In the genomic region with DNA sequence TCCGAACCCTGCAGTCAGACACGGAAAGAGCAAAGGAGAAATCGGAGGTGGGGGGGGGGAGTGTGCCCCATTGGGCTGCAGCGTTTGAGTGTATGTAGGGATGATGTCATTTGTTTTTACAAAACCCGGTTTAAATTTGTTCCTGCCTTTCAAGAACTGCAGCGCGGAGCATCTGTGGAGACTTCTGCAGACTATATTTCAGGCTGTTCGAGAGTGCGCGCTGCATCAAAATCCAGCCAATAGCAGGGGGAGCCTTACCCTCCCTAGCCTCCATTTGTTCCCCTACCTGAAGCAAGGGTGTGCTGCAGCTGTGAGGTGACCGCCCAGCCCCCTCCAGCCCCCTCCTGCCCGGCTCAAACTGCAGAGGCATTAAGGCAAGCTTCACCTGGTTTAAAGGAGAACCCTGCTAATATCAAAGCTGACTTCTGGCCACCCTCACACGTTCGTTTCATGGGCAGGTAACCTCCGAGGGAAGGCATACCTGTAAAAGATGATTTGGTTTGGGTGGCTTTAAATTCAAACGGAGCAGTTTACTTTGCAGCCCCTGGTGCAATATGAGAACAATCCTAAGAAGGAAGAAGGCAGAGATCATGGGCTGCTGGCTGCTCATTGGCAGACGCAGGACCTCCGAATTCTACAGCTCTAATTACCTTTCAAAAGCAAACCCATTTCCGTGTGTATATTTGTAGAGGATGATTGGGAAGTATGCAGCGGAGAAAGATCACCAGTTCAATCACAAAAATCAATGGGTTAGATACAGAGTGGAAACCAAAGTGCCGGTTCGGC, we compare ENCODE assay signal across 8 mouse cellular contexts.
DNase-seq lines count a peak whose midpoint lies in the region; ATAC-seq and TF ChIP-seq lines count a peak whose summit lies in the region.

No protein-coding gene starts in this region.

- H3K4me2 ChIP-seq in embryonic facial prominence, embryonic 11.5 days (ENCODE audit: low read depth, low read length) = peak overlapping the region; percentile 73
- peak overlapping the region; percentile 71 for H3K4me2 ChIP-seq in intestine, postnatal 0 days (replicated peaks; ENCODE audit: low read depth)
- H3K4me2 ChIP-seq in liver, embryonic 11.5 days = peak overlapping the region; percentile 62

- ATAC-seq in embryonic facial prominence, embryonic 11.5 days (replicated peaks; ENCODE audit: insufficient number of reproducible peaks, low FRiP score, low TSS enrichment, low read depth) = peak; percentile 92
- no peak for ATAC-seq in intestine, postnatal 0 days
- ATAC-seq in liver, embryonic 11.5 days (replicated peaks; ENCODE audit: low FRiP score) = 0 out of 2 replicates have a peak, but pooled peaks have one; percentile 34

- no peak overlapping the region; the same call in 1 of the 2 replicates for H3K27ac ChIP-seq in embryonic facial prominence, embryonic 11.5 days (replicated peaks; ENCODE audit: low read depth, low read length)
- no peak overlapping the region for H3K27ac ChIP-seq in intestine, postnatal 0 days (ENCODE audit: low read depth, low read length)
- H3K27ac ChIP-seq in liver, embryonic 11.5 days (ENCODE audit: low read depth, low read length) = no peak overlapping the region

- H3K36me3 ChIP-seq in embryonic facial prominence, embryonic 11.5 days (replicated peaks; ENCODE audit: control insufficient read depth, insufficient read depth, low read depth, low read length) = no peaks in the 10 kb centered on the region
- no peaks in the 10 kb centered on the region for H3K36me3 ChIP-seq in intestine, postnatal 0 days (ENCODE audit: control insufficient read depth, insufficient read depth)
- H3K36me3 ChIP-seq in liver, embryonic 11.5 days (ENCODE audit: control insufficient read depth, insufficient read depth, low read length) = no peaks in the 10 kb centered on the region

- WGBS in embryonic facial prominence, embryonic 11.5 days = 4% methylated on average over 22 of the region's 22 CpGs
- WGBS in intestine, postnatal 0 days = 5% methylated on average over 22 of the region's 22 CpGs
- 10% methylated on average over 22 of the region's 22 CpGs for WGBS in liver, embryonic 11.5 days

- no peaks in the 10 kb centered on the region for H3K4me1 ChIP-seq in embryonic facial prominence, embryonic 11.5 days (ENCODE audit: control insufficient read depth, insufficient read depth, low read length)
- no peaks in the 10 kb centered on the region for H3K4me1 ChIP-seq in intestine, postnatal 0 days (replicated peaks; ENCODE audit: control insufficient read depth, insufficient read depth, low read length)
- H3K4me1 ChIP-seq in liver, embryonic 11.5 days (replicated peaks; ENCODE audit: control insufficient read depth, insufficient read depth, low read length) = no peaks in the 10 kb centered on the region

- peak overlapping the region; percentile 48 for H3K9ac ChIP-seq in embryonic facial prominence, embryonic 11.5 days (replicated peaks; ENCODE audit: low read length)
- H3K9ac ChIP-seq in intestine, postnatal 0 days (ENCODE audit: low read depth, low read length) = no peak overlapping the region
- no peak overlapping the region for H3K9ac ChIP-seq in liver, embryonic 11.5 days (ENCODE audit: low read depth, low read length)

- H3K9me3 ChIP-seq in embryonic facial prominence, embryonic 11.5 days (replicated peaks; ENCODE audit: control insufficient read depth, low read length) = no peaks in the 10 kb centered on the region
- H3K9me3 ChIP-seq in intestine, postnatal 0 days (ENCODE audit: control insufficient read depth) = no peaks in the 10 kb centered on the region
- H3K9me3 ChIP-seq in liver, embryonic 11.5 days (ENCODE audit: control insufficient read depth, low read length) = no peaks in the 10 kb centered on the region

- TF ChIP-seq CTCF in intestine, postnatal 0 days (IDR thresholded peaks at IDR 0.05; ENCODE audit: low read depth) = no peak

- DNase-seq in heart, postnatal 4 days = peak; percentile 7
- no peak for DNase-seq in heart, adult 18-20 months
- peak; percentile 84 for DNase-seq in embryonic facial prominence, embryonic 11.5 days (ENCODE audit: low spot score)
- no peak for DNase-seq in liver, embryonic 11.5 days (ENCODE audit: low spot score)
- DNase-seq in right cerebral cortex, postnatal 25 days = peak; percentile 36
- no peak for DNase-seq in thymus, postnatal 25 days
- DNase-seq in lung, postnatal 36 days = no peak

- H3K27me3 ChIP-seq in embryonic facial prominence, embryonic 11.5 days (ENCODE audit: control insufficient read depth, insufficient read depth, low read length) = no peaks in the 10 kb centered on the region
- H3K27me3 ChIP-seq in intestine, postnatal 0 days (replicated peaks; ENCODE audit: control insufficient read depth, insufficient read depth, low read length) = no peaks in the 10 kb centered on the region
- H3K27me3 ChIP-seq in liver, embryonic 11.5 days (replicated peaks; ENCODE audit: control insufficient read depth, insufficient read depth, low read length) = no peaks in the 10 kb centered on the region

- peak overlapping the region; percentile 30 for H3K4me3 ChIP-seq in embryonic facial prominence, embryonic 11.5 days (ENCODE audit: low read depth, low read length)
- H3K4me3 ChIP-seq in intestine, postnatal 0 days (ENCODE audit: low read depth, low read length) = peak overlapping the region; percentile 34
- H3K4me3 ChIP-seq in liver, embryonic 11.5 days (ENCODE audit: low read depth, low read length) = peak overlapping the region; percentile 28

Comparison
In these comparisons a context has a peak if more than half of its experiments do, and no peak if none do; other contexts are left out.
1. DNase-seq: peak in heart, postnatal 4 days (single experiment), embryonic facial prominence, embryonic 11.5 days (single experiment) and right cerebral cortex, postnatal 25 days (single experiment); none in heart, adult 18-20 months (0 of 2), liver, embryonic 11.5 days (single experiment), thymus, postnatal 25 days (single experiment) and lung, postnatal 36 days (single experiment).
2. Peak in every context shown above with its lines, with median percentiles within 50 percentile points of each other: H3K4me2 ChIP-seq and H3K4me3 ChIP-seq.